Mouse (Mus musculus) brain, embryonic 18.5 days (tissue): ENCODE data around the gene Diras2.
"Not testable (repeated sequence)": the region's sequence is repeated elsewhere in the genome, so short reads cannot be mapped to it uniquely, and the experiment has no call there.

Experiments used
- DNase-seq: peaks from one replicate; pipeline ENCODE4 v3.0.0-alpha.2; 2012; ENCODE audit warnings: low read depth, low spot score

Diras2 gene

DNA sequence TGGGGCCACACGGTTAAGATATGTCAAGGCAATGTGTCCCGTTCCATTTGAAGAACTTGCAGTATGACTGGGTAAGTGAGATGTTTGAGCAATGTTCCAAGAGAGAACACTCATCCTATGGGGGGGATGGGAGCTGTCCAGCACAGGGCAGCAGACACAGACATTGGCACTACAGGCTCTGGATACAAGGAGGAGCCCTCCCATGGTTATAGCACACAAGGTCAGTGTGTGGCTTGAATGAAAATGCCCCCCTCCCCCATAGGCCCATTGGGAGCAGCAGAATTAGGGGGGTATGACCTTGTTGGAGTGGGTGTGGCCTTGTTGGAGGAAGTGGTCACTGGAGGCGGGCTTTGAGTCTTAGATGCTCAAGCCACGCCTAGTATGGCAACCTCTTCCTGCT lies 12.7 kb downstream of the Diras2 start:
- DNase-seq, result no peak

GRCm38 (mm10) chr13:52517021-52517420 lies 14.1 kb downstream of the Diras2 start:
- DNase-seq, result no peak

GRCm38 (mm10) chr13:52516561-52516960 lies 14.5 kb downstream of the Diras2 start:
- DNase-seq, result no peak

- DNase-seq, result no peak
These were observed 15.0 kb downstream of the Diras2 start for GRCm38 (mm10) chr13:52516051-52516450.

DNA sequence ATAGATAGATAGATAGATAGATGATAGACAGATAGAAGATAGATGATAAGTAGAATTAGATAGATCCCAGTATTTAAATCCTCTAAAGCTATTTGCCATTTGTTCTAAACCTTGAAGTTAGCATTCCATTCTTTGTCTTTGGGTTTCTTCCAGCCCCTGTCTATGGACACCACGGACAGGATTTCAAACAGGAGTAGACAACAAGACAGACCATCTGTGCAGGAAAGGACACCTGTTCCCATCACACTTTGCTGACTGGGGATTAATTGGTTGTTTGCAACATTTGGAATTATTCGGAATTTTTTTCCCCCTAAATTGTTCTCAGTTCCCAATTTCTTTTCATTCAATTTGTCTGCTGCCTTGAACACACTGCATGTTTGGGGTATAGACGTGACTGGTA lies 17.5 kb downstream of the Diras2 start:
- no peak for DNase-seq

DNA sequence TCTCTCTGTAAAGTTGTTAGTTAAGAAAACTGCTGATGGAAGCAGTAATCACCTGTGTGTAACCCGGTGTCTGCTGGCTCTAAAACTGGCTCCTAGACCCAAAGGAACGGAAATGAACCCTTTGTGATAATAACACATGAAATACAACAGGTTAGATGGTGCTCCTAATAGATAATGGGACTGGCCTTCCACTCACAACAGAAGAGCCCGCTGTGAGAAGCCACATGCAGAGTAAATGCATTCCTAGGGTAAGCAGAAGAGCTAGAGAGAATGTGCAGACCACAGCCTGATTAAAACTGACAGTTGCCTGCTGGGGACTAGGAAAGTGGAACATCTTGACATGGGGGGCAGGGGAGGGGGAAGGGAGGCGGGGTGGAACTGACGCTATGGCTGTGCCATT lies 18.7 kb downstream of the Diras2 start:
- no peak for DNase-seq

- no peak for DNase-seq
These were observed 20.8 kb downstream of the Diras2 start for GRCm38 (mm10) chr13:52510172-52510880.

- DNase-seq, result no peak
These were observed 23.4 kb downstream of the Diras2 start for GRCm38 (mm10) chr13:52507460-52508293.

DNA sequence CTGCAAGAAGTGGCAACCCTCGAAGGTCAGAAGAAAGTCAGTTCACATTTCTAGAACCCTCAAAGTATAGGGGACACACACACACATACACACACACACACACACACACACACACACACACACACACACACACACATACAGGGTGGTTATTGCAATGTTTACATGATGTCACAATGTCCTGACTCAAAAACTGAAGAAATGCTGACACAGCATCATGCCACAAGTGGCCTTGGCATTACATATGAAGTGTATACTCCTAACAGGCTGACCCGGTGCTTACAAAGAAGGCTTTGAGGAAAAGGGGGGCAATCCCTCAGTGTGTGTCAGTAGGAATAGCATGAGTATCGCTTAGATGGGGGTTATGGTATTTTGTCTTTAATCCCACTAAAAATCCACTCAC lies 24.3 kb downstream of the Diras2 start:
- DNase-seq, result not testable (repeated sequence)

DNA sequence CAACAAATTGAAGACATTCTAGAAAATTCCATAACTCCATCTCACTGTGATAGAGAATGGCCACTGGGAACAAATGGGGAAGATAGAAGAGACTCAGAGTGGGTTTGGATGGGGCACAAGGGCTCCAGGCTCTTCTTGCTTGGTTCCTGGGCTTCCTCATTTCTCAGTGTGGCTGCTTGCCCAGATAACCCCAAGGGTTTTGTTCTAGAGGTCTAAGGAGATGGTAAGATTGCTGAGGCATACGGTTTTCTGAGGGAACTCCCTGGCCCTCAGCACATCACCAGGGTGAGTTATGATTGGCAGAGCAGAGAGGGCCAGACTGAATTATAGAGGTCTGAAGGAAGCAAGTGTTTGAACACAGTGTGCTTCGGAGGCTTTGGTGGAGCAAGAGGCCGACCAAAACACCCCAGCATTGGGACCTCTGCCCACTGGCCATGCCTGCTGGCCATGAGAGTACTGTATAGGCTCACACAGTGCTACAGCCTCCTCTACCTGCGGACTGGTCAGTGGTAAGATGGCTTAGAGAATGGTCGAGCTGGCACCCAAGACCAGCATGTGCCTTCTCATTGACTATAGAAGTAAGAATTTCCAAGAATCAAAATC lies 25.3 kb downstream of the Diras2 start:
- not testable (repeated sequence) for DNase-seq

DNA sequence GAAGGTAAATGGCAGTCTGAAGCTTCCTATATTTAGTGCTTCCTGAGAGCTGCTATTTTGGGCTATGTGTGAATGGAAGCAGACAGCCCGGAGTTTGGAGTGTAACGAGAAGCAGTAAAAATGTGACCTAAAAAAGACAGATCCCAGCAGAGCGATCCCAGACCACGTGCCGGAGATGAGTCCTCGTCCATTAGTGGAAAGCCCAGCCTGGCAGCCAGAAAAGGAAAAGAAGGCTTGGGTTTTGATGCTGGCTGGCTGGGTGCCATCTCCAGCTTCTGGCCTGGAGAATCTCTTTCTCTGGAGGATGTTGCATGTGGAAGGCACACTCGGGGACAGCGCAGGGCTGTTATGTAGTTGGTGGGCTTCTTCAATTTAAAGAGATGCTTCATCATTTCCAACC lies 29.4 kb downstream of the Diras2 start:
- peak; percentile 47 for DNase-seq

GRCm38 (mm10) chr13:52497029-52497550 lies 34.0 kb downstream of the Diras2 start:
- no peak for DNase-seq

DNA sequence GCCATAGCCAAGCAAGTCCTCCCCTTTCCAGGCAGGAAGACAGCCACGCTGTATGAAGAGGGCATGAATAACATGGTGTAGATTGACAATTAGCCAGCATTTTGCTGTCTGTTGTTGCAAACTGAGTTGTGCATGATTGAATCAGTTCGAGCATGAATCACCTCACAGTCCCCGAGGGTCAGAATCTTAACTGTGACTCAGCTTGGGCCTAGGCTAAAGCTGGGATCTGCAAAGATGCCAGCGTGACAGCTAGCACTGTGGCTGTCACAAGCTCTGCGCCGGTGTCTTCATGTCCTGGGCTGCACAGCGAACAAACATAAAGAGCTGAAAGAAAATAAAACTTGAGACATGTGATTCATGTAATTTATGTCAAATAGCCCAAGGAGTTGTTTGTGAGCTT lies 42.3 kb downstream of the Diras2 start:
- DNase-seq, result no peak

- DNase-seq, result no peak
These were observed 47.0 kb downstream of the Diras2 start for GRCm38 (mm10) chr13:52484064-52484463.

GRCm38 (mm10) chr13:52481786-52482185 lies 49.3 kb downstream of the Diras2 start:
- no peak for DNase-seq

GRCm38 (mm10) chr13:52479146-52479545 lies 51.9 kb downstream of the Diras2 start:
- no peak for DNase-seq

GRCm38 (mm10) chr13:52476998-52477601 lies 54.0 kb downstream of the Diras2 start:
- DNase-seq, result no peak

- no peak for DNase-seq
These were observed 54.9 kb downstream of the Diras2 start for GRCm38 (mm10) chr13:52476222-52476621.

DNA sequence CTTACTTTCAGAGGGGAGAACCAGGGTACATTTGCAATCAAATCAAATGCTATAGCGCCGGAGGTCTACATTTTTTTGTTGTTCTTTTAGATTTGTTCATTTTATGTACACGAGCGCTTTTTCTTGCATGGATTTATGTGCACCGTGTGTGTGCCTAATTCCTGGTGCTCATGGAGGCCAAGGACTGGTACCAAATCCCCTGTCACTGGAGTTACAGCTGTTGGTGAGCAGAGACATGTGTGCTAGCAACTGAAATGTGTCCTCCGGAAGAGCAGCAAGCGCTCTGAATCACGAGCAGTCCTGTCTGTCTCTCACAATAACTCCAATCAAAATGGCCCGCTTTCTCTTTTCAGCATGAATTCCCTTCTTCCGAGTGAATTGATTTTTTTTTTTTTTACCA lies 55.8 kb downstream of the Diras2 start:
- no peak for DNase-seq

DNA sequence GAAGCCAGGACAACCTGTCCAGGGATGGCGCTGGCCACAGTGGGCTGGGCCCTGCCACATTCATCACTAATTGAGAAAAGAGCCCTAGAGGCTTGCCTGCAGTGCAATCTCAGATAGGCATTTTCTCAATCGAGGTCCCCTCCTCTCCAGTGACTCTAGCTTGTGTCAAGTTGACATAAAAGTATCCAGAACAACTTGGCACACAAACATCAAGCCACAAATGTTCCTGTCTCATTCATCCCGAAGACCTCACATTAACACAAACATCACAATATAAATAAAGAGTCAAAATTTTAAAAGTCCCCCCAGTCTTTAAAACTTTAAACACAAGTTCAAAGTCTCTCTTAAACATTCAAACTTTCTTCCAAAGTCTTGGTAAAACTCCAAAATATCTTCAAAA lies 56.3 kb downstream of the Diras2 start:
- no peak for DNase-seq

DNA sequence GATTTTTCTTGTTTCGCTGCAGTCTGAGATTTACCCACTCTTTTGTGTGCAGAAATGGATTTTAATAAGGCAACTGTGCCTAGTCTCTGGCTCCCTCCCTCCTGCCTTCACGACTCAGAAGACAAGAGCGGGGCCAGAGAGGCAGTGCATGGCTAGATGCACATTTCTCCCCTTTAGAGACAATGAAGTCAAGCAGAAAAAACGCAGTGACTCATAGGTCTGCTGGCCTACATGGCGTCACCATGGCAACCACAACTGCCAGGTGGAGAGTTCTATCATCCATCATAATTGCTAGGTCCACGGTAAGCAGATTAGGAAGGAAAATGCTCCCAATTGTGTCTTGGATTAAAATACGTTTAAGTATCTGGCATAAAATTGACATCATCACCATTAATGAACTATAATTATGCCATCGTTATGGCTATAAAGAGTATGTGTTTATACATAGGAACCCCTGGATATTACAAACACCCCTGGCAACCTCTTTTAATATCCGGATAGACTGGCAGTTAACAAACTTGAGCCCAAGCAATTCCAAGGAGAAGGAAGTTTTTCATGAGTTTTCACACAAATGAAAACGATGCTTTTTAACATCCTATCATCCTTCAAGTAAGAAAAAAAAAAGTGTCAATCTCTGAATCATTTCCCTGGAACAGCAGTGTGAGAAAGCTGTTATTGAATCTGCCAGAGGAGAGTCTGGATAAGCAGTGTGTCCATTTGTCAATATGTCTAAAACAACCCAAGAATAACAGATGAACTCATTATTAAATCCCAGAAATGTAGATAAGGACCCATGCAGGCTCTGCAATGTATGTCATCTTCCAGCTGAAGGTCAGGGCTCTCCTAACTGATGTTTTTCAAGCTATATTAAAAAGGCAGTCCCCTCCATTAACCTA lies 61.0 kb downstream of the Diras2 start:
- DNase-seq, result peak; percentile 49
